Mouse (Mus musculus): ENCODE data around the gene Tcp11.

DNA sequence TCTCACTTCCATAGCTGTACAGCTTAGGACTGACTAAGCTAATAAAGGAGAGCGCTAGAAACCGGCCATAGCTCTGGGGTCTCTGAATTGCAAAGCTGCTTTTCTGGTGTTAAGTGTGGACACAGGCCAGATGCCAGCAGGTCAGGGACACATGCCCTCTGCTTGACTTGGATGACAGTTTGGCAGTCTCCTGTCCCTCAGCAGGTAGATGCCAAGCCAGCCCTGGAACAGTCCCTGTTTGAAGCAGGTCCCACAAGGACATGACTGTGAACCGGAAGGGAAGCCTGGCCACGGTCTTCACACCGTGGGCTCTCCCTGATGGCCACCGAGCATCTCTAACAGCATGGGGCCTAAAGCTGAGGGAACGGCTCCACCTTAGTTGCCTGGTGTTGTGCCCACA is 17.7 kb downstream of the Tcp11 start:
- TF ChIP-seq CTCF (IDR thresholded peaks at IDR 0.05; ENCODE audit: low read depth, low read length) = no peak
- TF ChIP-seq POLR2A (IDR thresholded peaks at IDR 0.05; ENCODE audit: insufficient read depth, low read length) = no peak
- TF ChIP-seq EP300 (IDR thresholded peaks at IDR 0.05; ENCODE audit: insufficient read depth, low read depth, low read length) = no peak

Data from ES-Bruce4 (cell line).